Mouse (Mus musculus): ENCODE measurements around the gene Wdr63. TPM values are rescaled to one million over a fixed set of nuclear protein-coding genes. Genes with fewer than 3 reads are reported as not detected.
A peak's percentile ranks its signal among the peaks of the same experiment; 100 is the strongest.

Gene Wdr63
- polyA plus RNA-seq, 1 experiment from 2014 or later = 0.19 TPM

DNA sequence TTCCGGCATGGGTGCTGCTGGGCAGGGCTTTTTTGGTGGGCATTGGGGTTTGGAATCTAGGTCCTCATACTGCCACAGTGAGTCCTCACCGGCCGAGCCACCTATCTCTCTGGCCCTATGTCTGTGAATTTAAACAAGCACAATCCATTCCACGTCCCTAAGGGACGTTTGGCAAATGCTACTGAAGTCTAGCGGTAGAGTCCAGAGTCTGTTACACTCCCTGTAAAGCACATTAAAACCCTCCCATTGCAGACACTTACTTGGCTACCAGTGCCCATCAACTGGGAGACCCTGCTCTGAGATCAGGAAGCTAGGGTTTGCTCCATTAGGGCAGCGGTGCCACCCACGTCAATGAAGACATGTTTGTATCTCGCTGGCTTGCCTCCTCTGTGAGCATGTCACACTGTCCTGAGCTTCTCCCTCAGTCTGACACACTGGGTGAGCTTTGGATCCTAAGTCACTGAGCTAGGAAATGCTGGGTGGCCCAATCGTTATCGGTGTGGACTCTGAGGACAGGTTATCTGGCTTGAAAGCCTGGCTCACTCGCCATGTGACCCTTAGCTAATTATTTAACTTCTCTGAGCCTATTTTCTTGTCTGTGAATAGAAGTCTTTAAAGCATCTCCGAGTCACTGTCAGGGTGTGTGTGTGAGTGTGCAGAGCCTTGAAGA lies 16.8 kb downstream of the Wdr63 start:
- Histone ChIP-seq H3K27ac (no peak overlapping the region), H3K36me3 (no peaks in the 10 kb centered on the region), H3K27me3 (no peaks in the 10 kb centered on the region), H3K9me3 (no peaks in the 10 kb centered on the region), H3K4me1 (no peaks in the 10 kb centered on the region), H3K4me3 (no peak overlapping the region), H3K4me2 (replicated peaks) (no peak overlapping the region), H3K9ac (no peak overlapping the region)
- ATAC-seq (ENCODE audit: low FRiP score, low read depth) = no peak
- WGBS = 89% methylated on average over 13 of the region's 13 CpGs

GRCm38 (mm10) chr3:146080241-146080640 lies 27.7 kb downstream of the Wdr63 start:
- H3K4me1 ChIP-seq = no peaks in the 10 kb centered on the region
- H3K27ac ChIP-seq = no peak overlapping the region
- H3K27me3 ChIP-seq = no peaks in the 10 kb centered on the region
- H3K4me2 ChIP-seq (replicated peaks) = no peak overlapping the region
- no peaks in the 10 kb centered on the region for H3K9me3 ChIP-seq
- ATAC-seq (ENCODE audit: low FRiP score, low read depth) = no peak
- 92% methylated on average over 12 of the region's 12 CpGs for WGBS
- no peaks in the 10 kb centered on the region for H3K36me3 ChIP-seq
- no peak overlapping the region for H3K4me3 ChIP-seq
- no peak overlapping the region for H3K9ac ChIP-seq

DNA sequence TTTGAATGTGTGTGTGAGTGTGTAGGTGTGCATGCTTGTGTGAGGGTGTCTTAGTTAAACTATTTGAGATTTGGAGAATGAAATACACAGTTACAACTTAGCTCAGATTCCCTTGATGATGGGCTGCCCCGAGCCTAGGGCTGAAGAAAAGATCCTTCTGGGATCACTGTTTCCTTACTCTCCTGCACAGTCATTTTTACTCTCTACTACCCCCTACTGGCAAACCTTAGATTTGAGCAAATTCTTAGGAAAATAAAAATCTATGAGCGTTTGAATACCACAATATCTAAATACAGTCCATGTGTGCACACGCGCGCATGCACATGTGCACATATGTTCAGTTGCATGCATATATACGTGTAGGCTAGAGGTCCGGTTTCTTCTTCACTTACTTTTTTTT lies 35.1 kb downstream of the Wdr63 start:
- peak; percentile 36; the same call in 1 of the 2 replicates for ATAC-seq (ENCODE audit: low FRiP score, low read depth)
- H3K4me1 ChIP-seq = no peaks in the 10 kb centered on the region
- no peak overlapping the region for H3K4me2 ChIP-seq (replicated peaks)
- H3K9me3 ChIP-seq = no peaks in the 10 kb centered on the region
- H3K4me3 ChIP-seq = no peak overlapping the region
- H3K27ac ChIP-seq = no peak overlapping the region
- no peaks in the 10 kb centered on the region for H3K36me3 ChIP-seq
- H3K27me3 ChIP-seq = no peaks in the 10 kb centered on the region
- H3K9ac ChIP-seq = no peak overlapping the region
- 71% methylated on average over 7 of the region's 7 CpGs for WGBS

DNA sequence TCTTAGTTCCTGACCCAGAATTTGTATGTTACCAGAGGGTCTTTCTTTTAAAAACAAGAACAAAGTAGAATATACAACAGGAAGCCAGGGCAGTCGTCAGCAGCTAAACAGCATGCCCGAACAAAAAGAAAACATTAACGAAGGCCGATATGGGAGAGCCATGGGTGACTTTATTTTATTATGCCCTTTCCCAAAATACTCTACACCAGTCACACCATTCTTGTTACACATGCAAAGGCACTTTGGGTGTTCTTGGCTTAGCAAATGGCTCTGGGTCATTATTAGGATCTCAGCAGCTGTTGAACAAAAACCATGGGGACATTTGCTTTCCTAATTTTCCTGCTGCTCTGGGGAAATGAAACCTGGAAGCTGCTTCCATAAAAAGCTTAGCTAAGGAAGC lies 38.7 kb downstream of the Wdr63 start:
- H3K36me3 ChIP-seq = no peaks in the 10 kb centered on the region
- H3K27me3 ChIP-seq = no peaks in the 10 kb centered on the region
- H3K4me1 ChIP-seq = no peaks in the 10 kb centered on the region
- H3K4me2 ChIP-seq (replicated peaks) = no peak overlapping the region
- no peak overlapping the region for H3K27ac ChIP-seq
- no peak overlapping the region for H3K4me3 ChIP-seq
- no peak overlapping the region for H3K9ac ChIP-seq
- no peak for ATAC-seq (ENCODE audit: low FRiP score, low read depth)
- H3K9me3 ChIP-seq = no peaks in the 10 kb centered on the region
- 41% methylated on average over 4 of the region's 4 CpGs for WGBS

DNA sequence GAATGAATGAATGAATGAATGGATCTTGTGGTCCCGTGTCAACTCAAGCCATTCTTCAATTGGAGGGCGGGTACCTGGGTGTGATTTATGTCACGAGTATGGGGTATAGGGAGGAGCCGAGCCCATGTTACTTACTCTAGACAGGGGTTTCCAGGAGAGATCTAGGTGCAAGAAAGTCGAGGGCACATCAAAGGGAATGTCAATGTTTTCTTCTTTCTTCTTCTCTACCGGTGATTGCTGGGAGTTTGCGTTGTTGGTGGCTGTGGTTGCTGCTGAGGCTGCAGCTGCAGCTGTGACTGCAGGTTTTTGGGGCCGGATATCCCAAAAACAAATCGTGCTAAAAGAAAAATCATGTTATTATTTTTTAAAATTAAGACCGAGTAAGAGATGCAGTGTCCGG lies 44.8 kb downstream of the Wdr63 start:
- Histone ChIP-seq H3K36me3 (no peaks in the 10 kb centered on the region), H3K4me1 (peaks cover 9% of the 10 kb centered on the region), H3K27me3 (no peaks in the 10 kb centered on the region), H3K4me2 (replicated peaks) (no peak overlapping the region), H3K4me3 (no peak overlapping the region), H3K9me3 (no peaks in the 10 kb centered on the region), H3K27ac (no peak overlapping the region), H3K9ac (no peak overlapping the region)
- WGBS = 82% methylated on average over 11 of the region's 11 CpGs
- ATAC-seq (ENCODE audit: low FRiP score, low read depth) = no peak

GRCm38 (mm10) chr3:146059356-146059926 lies 48.5 kb downstream of the Wdr63 start:
- peaks cover 9% of the 10 kb centered on the region for H3K4me1 ChIP-seq
- H3K36me3 ChIP-seq = no peaks in the 10 kb centered on the region
- H3K4me2 ChIP-seq (replicated peaks) = peak overlapping the region; percentile 20; the same call in 1 of the 2 replicates
- WGBS = 64% methylated on average over 15 of the region's 15 CpGs
- no peak for ATAC-seq (ENCODE audit: low FRiP score, low read depth)
- no peak overlapping the region for H3K9ac ChIP-seq
- no peak overlapping the region for H3K27ac ChIP-seq
- H3K9me3 ChIP-seq = no peaks in the 10 kb centered on the region
- peaks cover 4% of the 10 kb centered on the region; the same call in 1 of the 2 replicates for H3K27me3 ChIP-seq
- H3K4me3 ChIP-seq = no peak overlapping the region

DNA sequence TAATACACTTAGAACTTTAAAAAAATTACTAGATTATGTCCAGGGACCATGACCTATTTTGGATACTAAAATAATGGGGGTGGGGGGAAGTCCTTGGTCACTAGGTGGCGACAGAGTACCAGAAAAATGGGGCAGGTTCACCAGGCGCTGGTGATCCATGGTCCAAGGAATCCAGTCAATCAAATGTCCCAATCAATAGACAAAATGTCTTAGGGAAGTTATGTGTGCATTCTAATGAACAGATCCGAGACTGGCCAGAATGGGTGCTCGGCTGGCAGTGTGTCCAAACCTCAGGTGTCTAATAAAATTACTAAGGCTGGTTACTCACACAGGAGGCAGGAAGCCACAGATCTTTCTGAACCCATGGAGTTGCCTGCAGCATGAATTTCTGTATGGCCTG lies 49.7 kb downstream of the Wdr63 start:
- Histone ChIP-seq H3K36me3 (no peaks in the 10 kb centered on the region), H3K9ac (no peak overlapping the region), H3K9me3 (no peaks in the 10 kb centered on the region), H3K27ac (no peak overlapping the region), H3K4me1 (peaks cover 9% of the 10 kb centered on the region), H3K4me3 (no peak overlapping the region), H3K27me3 (peaks cover 4% of the 10 kb centered on the region; the same call in 1 of the 2 replicates), H3K4me2 (replicated peaks) (no peak overlapping the region)
- ATAC-seq (ENCODE audit: low FRiP score, low read depth) = peak; percentile 44; the same call in 1 of the 2 replicates
- WGBS = 17% methylated on average over 4 of the region's 4 CpGs

DNA sequence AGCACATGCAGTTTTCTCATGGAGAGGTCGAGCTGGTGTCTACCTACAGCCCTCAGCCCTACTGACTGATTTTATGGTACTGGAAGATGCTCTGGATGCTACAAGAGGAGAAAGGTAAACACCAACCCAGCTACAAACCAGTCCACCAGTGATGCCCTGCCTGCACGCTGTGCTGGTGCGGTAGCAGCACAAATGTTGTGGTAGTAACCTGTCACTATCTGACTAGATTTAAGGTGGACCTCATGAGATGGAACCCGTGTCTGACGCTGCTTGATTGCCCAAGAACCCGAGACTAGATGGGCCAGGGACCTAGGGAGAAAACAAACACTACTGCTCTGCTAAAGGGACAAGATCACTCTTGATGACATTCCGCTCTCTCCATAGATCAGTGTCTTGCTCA lies 50.8 kb downstream of the Wdr63 start:
- no peak overlapping the region for H3K9ac ChIP-seq
- H3K4me1 ChIP-seq = peaks cover 14% of the 10 kb centered on the region
- no peaks in the 10 kb centered on the region for H3K36me3 ChIP-seq
- peaks cover 4% of the 10 kb centered on the region; the same call in 1 of the 2 replicates for H3K27me3 ChIP-seq
- H3K9me3 ChIP-seq = no peaks in the 10 kb centered on the region
- ATAC-seq (ENCODE audit: low FRiP score, low read depth) = no peak
- no peak overlapping the region for H3K27ac ChIP-seq
- no peak overlapping the region for H3K4me3 ChIP-seq
- 81% methylated on average over 7 of the region's 7 CpGs for WGBS
- H3K4me2 ChIP-seq (replicated peaks) = no peak overlapping the region

DNA sequence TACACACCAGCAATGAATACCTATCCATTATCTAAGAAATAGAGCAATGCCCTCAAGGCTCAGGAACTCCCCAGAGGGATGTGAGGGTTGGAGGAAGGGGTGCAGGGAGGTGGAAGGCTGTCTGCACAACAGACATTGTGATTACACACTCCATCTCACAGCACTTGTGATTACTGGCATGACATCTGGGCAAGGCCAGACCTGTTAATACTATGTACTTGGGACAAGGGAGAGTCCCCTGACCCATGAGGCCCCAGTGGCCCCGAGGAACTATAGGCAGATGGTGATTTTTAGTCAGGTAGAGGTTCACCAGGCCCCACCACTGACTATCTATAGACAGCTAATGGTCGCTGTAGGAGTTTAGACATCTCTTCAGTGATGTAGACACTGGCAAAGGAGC lies 54.1 kb downstream of the Wdr63 start:
- no peak overlapping the region for H3K27ac ChIP-seq
- no peak overlapping the region for H3K4me3 ChIP-seq
- no peak for ATAC-seq (ENCODE audit: low FRiP score, low read depth)
- H3K9me3 ChIP-seq = no peaks in the 10 kb centered on the region
- no peaks in the 10 kb centered on the region for H3K36me3 ChIP-seq
- no peak overlapping the region for H3K9ac ChIP-seq
- H3K4me2 ChIP-seq (replicated peaks) = no peak overlapping the region
- H3K4me1 ChIP-seq = peaks cover 13% of the 10 kb centered on the region
- H3K27me3 ChIP-seq = peaks cover 4% of the 10 kb centered on the region; the same call in 1 of the 2 replicates
- 75% methylated on average over 2 of the region's 2 CpGs for WGBS

- ATAC-seq (ENCODE audit: low FRiP score, low read depth) = no peak
- H3K9ac ChIP-seq = no peak overlapping the region
- no peak overlapping the region for H3K4me2 ChIP-seq (replicated peaks)
- H3K4me3 ChIP-seq = no peak overlapping the region
- no peaks in the 10 kb centered on the region for H3K9me3 ChIP-seq
- peaks cover 13% of the 10 kb centered on the region for H3K4me1 ChIP-seq
- WGBS = 75% methylated on average over 6 of the region's 6 CpGs
- no peaks in the 10 kb centered on the region for H3K36me3 ChIP-seq
- H3K27ac ChIP-seq = no peak overlapping the region
- H3K27me3 ChIP-seq = peaks cover 4% of the 10 kb centered on the region; the same call in 1 of the 2 replicates
Observed at GRCm38 (mm10) chr3:146053082-146053814, 54.7 kb downstream of the Wdr63 start.

- WGBS = 38% methylated on average over 11 of the region's 11 CpGs
- peak; percentile 58; the same call in 1 of the 2 replicates for ATAC-seq (ENCODE audit: low FRiP score, low read depth)
- H3K9ac ChIP-seq = no peak overlapping the region
- H3K27me3 ChIP-seq = peaks cover 4% of the 10 kb centered on the region; the same call in 1 of the 2 replicates
- H3K4me3 ChIP-seq = no peak overlapping the region
- peaks cover 22% of the 10 kb centered on the region for H3K4me1 ChIP-seq
- no peaks in the 10 kb centered on the region for H3K36me3 ChIP-seq
- H3K4me2 ChIP-seq (replicated peaks) = 0 out of 2 replicates have a peak overlapping the region, but pooled peaks have one; percentile 19
- H3K9me3 ChIP-seq = no peaks in the 10 kb centered on the region
- H3K27ac ChIP-seq = peak overlapping the region; percentile 63; the same call in 1 of the 2 replicates
Observed at GRCm38 (mm10) chr3:146051277-146052007, 56.5 kb downstream of the Wdr63 start.

DNA sequence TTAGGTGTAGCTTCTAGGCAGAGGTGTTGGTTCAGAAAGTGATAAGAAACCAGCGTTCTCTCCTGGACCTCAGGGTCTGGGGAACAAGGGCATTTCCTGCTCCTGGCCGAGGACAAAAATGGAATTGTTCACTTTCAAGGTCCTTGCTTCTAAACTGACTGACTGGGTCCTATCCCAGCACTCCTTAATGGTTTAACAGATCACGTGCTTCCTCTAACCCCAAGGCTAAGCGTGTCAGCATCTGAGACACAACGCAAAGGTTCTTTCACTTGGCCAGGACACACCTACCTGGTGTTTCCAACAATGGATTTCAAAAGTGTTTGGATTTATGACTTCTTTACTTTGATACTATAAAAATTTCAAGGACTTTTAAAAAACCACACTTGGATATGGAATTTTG lies 58.0 kb downstream of the Wdr63 start:
- no peak overlapping the region for H3K27ac ChIP-seq
- H3K9me3 ChIP-seq = no peaks in the 10 kb centered on the region
- 81% methylated on average over 5 of the region's 5 CpGs for WGBS
- no peak overlapping the region for H3K9ac ChIP-seq
- H3K36me3 ChIP-seq = no peaks in the 10 kb centered on the region
- H3K4me3 ChIP-seq = no peak overlapping the region
- ATAC-seq (ENCODE audit: low FRiP score, low read depth) = no peak
- no peak overlapping the region for H3K4me2 ChIP-seq (replicated peaks)
- peaks cover 26% of the 10 kb centered on the region for H3K4me1 ChIP-seq
- H3K27me3 ChIP-seq = peaks cover 3% of the 10 kb centered on the region; the same call in 1 of the 2 replicates

Data from limb, embryonic 13.5 days (tissue).